Mouse (Mus musculus): ENCODE data around the gene Selenoo. TPM values are rescaled to one million over a fixed set of nuclear protein-coding genes. Genes with fewer than 3 reads are reported as not detected.
A peak's percentile ranks its signal among the peaks of the same experiment; 100 is the strongest.

Selenoo gene
- polyA plus RNA-seq, 1 experiment from 2014 or later = 23.9 TPM

GRCm38 (mm10) chr15:89110147-89110546, 21.3 kb downstream of the Selenoo start:
- Histone ChIP-seq H3K4me1 (replicated peaks) (no peaks in the 10 kb centered on the region), H3K4me3 (replicated peaks) (no peak overlapping the region), H3K9me3 (no peaks in the 10 kb centered on the region), H3K27ac (no peak overlapping the region), H3K4me2 (replicated peaks) (no peak overlapping the region), H3K36me3 (peaks cover 93% of the 10 kb centered on the region), H3K9ac (replicated peaks) (no peak overlapping the region), H3K27me3 (no peaks in the 10 kb centered on the region)
- ATAC-seq = no peak
- WGBS = 90% methylated on average over 9 of the region's 9 CpGs

GRCm38 (mm10) chr15:89118007-89118406, 29.1 kb downstream of the Selenoo start:
- Histone ChIP-seq H3K27ac (no peak overlapping the region), H3K9me3 (no peaks in the 10 kb centered on the region), H3K4me2 (replicated peaks) (no peak overlapping the region), H3K36me3 (peaks cover 61% of the 10 kb centered on the region), H3K9ac (replicated peaks) (no peak overlapping the region; the same call in 1 of the 2 replicates), H3K27me3 (no peaks in the 10 kb centered on the region), H3K4me1 (replicated peaks) (peaks cover 41% of the 10 kb centered on the region), H3K4me3 (replicated peaks) (no peak overlapping the region)
- ATAC-seq = no peak

GRCm38 (mm10) chr15:89122649-89123366, 33.9 kb downstream of the Selenoo start, which contains the start of gene Tubgcp6:
TSS of gene Tubgcp6 (minus strand) at chr15:89123112.
- Histone ChIP-seq H3K36me3 (peaks cover 28% of the 10 kb centered on the region), H3K9me3 (no peaks in the 10 kb centered on the region), H3K27ac (peak within 1 kb of the TSS; percentile 83), H3K9ac (replicated peaks) (peak within 1 kb of the TSS; percentile 87), H3K4me3 (replicated peaks) (peak within 1 kb of the TSS; percentile 89), H3K4me1 (replicated peaks) (peaks cover 55% of the 10 kb centered on the region), H3K4me2 (replicated peaks) (peak within 1 kb of the TSS; percentile 96), H3K27me3 (no peaks in the 10 kb centered on the region)
- ATAC-seq = peak; percentile 80
- WGBS = 1% methylated on average over 47 of the region's 47 CpGs

DNA sequence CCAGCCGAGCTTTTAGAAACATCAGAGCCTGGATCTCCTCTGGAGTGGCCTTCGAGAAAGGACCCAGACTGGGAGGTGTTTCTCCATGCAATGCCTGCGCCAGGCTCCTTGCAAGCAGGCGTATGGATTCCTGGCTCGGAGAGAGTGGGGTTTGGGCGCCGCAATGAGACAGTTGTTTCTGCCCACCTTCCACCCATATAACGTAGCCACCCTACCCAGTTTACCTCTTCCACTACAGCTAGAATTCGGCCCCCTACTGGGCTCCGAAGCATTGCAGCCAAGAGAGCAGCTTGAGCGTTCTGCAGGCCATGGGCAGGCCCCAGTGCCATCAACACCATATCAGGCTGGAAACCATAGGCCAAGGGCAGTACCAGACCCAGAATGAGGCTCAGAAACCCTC, 34.7 kb downstream of the Selenoo start:
- no peaks in the 10 kb centered on the region for H3K27me3 ChIP-seq
- H3K4me1 ChIP-seq (replicated peaks) = peaks cover 59% of the 10 kb centered on the region
- peak overlapping the region; percentile 83 for H3K27ac ChIP-seq
- H3K4me2 ChIP-seq (replicated peaks) = peak overlapping the region; percentile 96
- ATAC-seq = peak; percentile 9; the same call in 1 of the 2 replicates
- peak overlapping the region; percentile 89 for H3K4me3 ChIP-seq (replicated peaks)
- no peaks in the 10 kb centered on the region for H3K9me3 ChIP-seq
- H3K9ac ChIP-seq (replicated peaks) = peak overlapping the region; percentile 87
- 35% methylated on average over 11 of the region's 11 CpGs for WGBS
- peaks cover 24% of the 10 kb centered on the region for H3K36me3 ChIP-seq

- WGBS = 96% methylated on average over 3 of the region's 3 CpGs
- H3K27me3 ChIP-seq = no peaks in the 10 kb centered on the region
- H3K27ac ChIP-seq = no peak overlapping the region
- no peaks in the 10 kb centered on the region for H3K9me3 ChIP-seq
- peaks cover 19% of the 10 kb centered on the region; the same call in 1 of the 2 replicates for H3K36me3 ChIP-seq
- H3K4me2 ChIP-seq (replicated peaks) = peak overlapping the region; percentile 96
- H3K4me1 ChIP-seq (replicated peaks) = peaks cover 59% of the 10 kb centered on the region
- no peak overlapping the region; the same call in 1 of the 2 replicates for H3K9ac ChIP-seq (replicated peaks)
- ATAC-seq = no peak
- no peak overlapping the region for H3K4me3 ChIP-seq (replicated peaks)
Observed at GRCm38 (mm10) chr15:89124312-89124711, 35.4 kb downstream of the Selenoo start.

DNA sequence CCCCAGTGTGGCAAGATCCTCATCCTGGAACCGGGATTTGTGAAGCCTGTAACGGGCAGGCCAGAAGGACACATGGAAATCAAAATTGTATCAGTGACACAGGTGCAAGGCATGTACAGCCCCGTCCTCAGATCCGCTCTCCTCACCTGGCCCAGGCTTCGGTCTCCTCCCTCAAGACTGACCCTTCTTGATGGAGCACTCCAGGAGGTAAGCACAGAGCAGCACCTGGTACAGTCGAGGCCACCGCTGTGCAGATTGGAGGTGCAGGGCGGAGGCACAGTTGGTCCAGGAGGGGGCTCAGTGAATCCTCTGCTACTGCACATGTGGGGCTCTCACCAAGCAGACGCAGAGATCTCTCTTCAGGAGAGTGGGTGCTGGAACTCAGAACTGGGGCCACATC, 36.5 kb downstream of the Selenoo start:
- H3K9ac ChIP-seq (replicated peaks) = no peak overlapping the region
- no peak overlapping the region for H3K4me3 ChIP-seq (replicated peaks)
- WGBS = 93% methylated on average over 9 of the region's 9 CpGs
- no peaks in the 10 kb centered on the region for H3K9me3 ChIP-seq
- no peaks in the 10 kb centered on the region for H3K27me3 ChIP-seq
- peaks cover 10% of the 10 kb centered on the region; the same call in 1 of the 2 replicates for H3K36me3 ChIP-seq
- H3K4me2 ChIP-seq (replicated peaks) = no peak overlapping the region
- ATAC-seq = no peak
- H3K27ac ChIP-seq = no peak overlapping the region
- peaks cover 49% of the 10 kb centered on the region for H3K4me1 ChIP-seq (replicated peaks)

DNA sequence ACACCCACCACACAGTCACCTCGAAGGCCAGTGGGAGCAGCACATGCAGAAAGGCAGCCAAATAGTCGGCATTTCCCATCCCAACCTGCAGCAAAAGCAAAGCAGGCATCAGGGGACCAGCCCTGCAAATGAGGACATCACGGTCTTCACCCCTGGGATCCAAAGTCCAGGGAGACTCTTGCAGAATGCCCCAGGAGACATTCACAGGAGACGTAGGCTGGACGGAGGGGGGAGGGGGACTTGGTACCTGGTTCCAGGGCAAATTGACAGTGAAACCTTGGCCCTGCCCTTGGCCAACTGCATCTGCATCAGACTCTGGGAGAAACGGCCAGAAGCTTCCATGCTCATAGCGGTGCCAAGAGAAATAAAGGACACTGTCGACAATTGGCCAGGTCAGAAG, 37.7 kb downstream of the Selenoo start:
- WGBS = 89% methylated on average over 8 of the region's 8 CpGs

GRCm38 (mm10) chr15:89127364-89127940, 38.6 kb downstream of the Selenoo start:
- Histone ChIP-seq H3K36me3 (peaks cover 10% of the 10 kb centered on the region; the same call in 1 of the 2 replicates), H3K4me2 (replicated peaks) (peak overlapping the region; percentile 77), H3K4me1 (replicated peaks) (peaks cover 28% of the 10 kb centered on the region), H3K27me3 (no peaks in the 10 kb centered on the region), H3K4me3 (replicated peaks) (peak overlapping the region; percentile 50), H3K9ac (replicated peaks) (peak overlapping the region; percentile 71), H3K27ac (no peak overlapping the region), H3K9me3 (no peaks in the 10 kb centered on the region)
- 88% methylated on average over 8 of the region's 8 CpGs for WGBS
- ATAC-seq = no peak

More for the DNA sequence above, 37.7 kb downstream of the Selenoo start:
- Histone ChIP-seq H3K36me3 (peaks cover 9% of the 10 kb centered on the region; the same call in 1 of the 2 replicates), H3K27ac (no peak overlapping the region), H3K9ac (replicated peaks) (peak overlapping the region; percentile 71; the same call in 1 of the 2 replicates), H3K9me3 (no peaks in the 10 kb centered on the region), H3K4me3 (replicated peaks) (no peak overlapping the region), H3K4me1 (replicated peaks) (peaks cover 36% of the 10 kb centered on the region), H3K4me2 (replicated peaks) (no peak overlapping the region), H3K27me3 (no peaks in the 10 kb centered on the region)
- no peak for ATAC-seq

DNA sequence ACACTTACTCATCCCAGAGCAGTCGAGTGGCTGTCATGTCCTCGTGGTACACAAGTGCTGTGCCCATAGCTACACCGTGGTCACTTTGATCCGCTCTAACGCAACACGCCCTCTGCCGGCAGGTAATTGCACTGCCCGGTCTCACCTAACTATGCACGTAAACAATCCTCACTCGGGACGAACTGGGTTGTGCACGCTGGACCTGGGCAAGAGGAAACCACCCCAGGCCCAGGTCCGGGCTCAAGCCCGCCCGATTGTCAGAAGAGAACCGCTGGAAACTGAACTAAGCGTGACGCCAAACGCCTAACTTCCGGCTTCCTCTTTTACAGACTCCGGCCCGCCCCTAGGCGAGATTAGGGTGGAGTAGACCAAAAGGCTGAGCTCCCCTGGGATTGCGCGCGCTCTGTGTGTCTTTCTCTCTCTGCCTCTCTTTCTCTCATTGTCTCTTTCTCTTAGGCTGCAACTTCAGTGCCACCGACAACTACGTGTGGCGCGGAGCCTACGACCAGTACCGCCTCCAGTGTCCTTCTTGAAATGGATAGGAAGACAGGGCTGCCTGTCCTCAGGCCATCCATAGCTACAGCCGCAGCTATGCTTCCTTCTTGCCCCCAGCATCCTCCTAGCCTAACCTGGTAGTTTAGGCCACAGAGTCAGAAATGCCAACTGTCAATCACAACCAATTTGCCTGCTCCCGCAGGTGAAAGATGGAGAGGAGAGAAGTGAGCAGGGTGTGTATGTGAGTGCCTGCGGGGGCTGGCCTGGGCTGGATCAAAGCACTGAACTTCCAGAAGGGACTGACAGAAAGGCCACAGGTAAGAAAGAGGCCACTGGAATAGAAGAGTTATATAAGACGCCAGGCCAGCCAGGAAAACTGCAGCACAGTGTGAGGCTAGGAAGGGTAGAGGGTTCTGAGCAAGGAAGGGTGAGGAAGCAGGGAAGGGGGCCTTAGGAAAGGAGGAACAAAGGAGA, 39.8 kb downstream of the Selenoo start, which contains the start of gene Hdac10:
Gene Hdac10, minus strand, starts transcription at position 319 of the 969 bp plus-strand sequence.
- Histone ChIP-seq H3K9ac (replicated peaks) (peak within 1 kb of the TSS; percentile 71), H3K4me1 (replicated peaks) (peaks cover 22% of the 10 kb centered on the region), H3K9me3 (no peaks in the 10 kb centered on the region), H3K4me3 (replicated peaks) (peak within 1 kb of the TSS; percentile 50), H3K27ac (peak within 1 kb of the TSS; percentile 83), H3K4me2 (replicated peaks) (peak within 1 kb of the TSS; percentile 77), H3K36me3 (peaks cover 10% of the 10 kb centered on the region; the same call in 1 of the 2 replicates), H3K27me3 (no peaks in the 10 kb centered on the region)
- ATAC-seq = peak; percentile 88
- 3% methylated on average over 36 of the region's 36 CpGs for WGBS

- H3K27me3 ChIP-seq = no peaks in the 10 kb centered on the region
- no peak overlapping the region for H3K4me3 ChIP-seq (replicated peaks)
- ATAC-seq = no peak
- H3K36me3 ChIP-seq = peaks cover 8% of the 10 kb centered on the region; the same call in 1 of the 2 replicates
- no peak overlapping the region for H3K4me2 ChIP-seq (replicated peaks)
- H3K9me3 ChIP-seq = no peaks in the 10 kb centered on the region
- H3K4me1 ChIP-seq (replicated peaks) = peaks cover 15% of the 10 kb centered on the region
- H3K9ac ChIP-seq (replicated peaks) = no peak overlapping the region
- no peak overlapping the region for H3K27ac ChIP-seq
Observed at GRCm38 (mm10) chr15:89130245-89130644, 41.4 kb downstream of the Selenoo start.

DNA sequence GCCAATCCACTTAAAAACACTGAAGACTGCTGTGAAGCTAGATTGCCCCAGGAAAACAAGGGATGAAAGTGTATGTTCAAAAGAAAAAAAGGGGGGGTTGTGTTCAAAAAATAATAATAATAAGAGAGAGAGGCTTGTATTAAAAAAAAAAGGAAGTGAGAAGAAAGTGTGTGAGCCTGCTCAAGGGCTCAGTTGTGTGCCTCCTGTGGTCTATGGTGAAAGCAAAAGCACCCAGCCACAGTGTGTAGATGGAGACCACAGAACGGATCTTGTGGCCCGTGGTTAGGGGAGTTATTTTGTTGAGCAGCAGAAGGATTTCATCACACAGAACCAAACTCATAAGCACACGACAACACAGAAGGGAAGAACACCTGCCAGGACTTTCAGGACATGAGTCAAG, 42.4 kb downstream of the Selenoo start:
- no peak for ATAC-seq
- Histone ChIP-seq H3K27me3 (no peaks in the 10 kb centered on the region), H3K4me2 (replicated peaks) (no peak overlapping the region), H3K36me3 (peaks cover 4% of the 10 kb centered on the region; the same call in 1 of the 2 replicates), H3K9me3 (no peaks in the 10 kb centered on the region), H3K4me3 (replicated peaks) (no peak overlapping the region), H3K27ac (no peak overlapping the region), H3K4me1 (replicated peaks) (peaks cover 15% of the 10 kb centered on the region), H3K9ac (replicated peaks) (no peak overlapping the region)
- WGBS = 92% methylated on average over 3 of the region's 3 CpGs
